Mouse (Mus musculus): Measurements from ENCODE around the gene Gm49369.
"Not testable (repeated sequence)": the region's sequence is repeated elsewhere in the genome, so short reads cannot be mapped to it uniquely, and the experiment has no call there.

The Gm49369 gene

DNA sequence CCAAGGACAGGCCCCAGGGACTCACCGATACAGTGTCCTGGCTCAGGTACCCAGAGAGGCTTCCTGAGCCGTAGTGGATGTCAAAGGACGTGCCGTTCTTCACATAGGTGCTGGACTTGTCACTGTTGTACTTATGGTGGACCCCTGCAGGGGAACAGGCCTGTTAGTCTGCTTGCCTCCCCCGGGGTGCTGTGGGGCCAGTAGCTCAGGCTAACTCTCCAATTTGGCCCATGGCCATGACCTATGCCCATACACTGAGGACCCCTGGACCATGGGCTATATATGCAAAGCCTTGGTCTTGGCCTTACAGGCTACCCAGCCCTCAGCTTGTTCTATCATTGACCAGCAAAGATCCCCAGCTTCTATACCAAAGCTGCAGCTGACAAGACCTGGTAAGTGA is at the start of gene Gm49369:
Gm49369 (minus strand) TSS at position 101 of the 400 bp plus-strand sequence.
- no peak for DNase-seq

DNA sequence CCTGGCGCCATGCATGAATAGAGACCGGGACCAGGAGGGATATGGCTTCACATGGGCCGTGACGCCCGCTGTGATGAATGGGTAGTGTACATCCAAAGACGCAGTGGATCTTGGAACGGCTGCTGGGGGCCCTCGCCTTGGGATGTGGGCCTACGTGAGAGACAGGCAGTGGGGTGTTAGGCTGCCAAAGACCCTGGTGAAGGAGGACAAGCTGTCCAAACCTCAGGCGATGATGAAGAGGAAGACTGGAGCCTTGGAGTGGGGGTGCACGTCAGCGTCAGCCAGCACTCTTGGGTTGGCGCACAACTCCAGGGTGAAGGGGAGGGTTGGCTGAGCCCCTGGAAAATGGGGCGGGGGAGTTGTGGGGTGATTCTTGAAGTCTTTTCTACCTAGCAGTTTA is 48.6 kb upstream of the Gm49369 start:
- DNase-seq = no peak

DNA sequence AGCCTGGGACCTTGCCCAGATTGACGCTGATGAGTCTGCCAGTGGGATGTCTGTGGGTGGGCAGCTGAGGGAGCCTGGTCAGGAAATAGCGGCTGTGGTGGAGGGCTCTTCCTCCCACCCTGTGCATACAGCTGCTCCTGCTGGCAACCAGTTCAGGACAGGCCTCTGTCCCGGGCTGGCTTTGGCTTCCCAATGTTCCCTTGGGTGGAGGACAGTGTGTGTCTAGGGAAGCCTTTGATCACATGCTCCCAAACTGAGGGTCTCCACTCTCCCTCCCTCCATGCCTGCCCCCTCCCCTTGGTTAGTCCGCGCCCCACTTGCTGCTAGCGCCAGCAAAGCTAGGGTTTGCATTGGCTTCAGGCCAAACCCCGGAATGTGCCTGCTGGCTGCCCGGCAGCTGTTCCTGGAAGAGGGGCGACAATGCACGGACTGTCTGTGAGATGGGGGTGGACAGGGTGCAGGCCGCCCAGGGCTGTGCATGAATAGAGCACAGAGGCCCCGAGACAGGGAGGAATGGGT is 47.8 kb upstream of the Gm49369 start:
- DNase-seq = peak; percentile 64 to 74

DNA sequence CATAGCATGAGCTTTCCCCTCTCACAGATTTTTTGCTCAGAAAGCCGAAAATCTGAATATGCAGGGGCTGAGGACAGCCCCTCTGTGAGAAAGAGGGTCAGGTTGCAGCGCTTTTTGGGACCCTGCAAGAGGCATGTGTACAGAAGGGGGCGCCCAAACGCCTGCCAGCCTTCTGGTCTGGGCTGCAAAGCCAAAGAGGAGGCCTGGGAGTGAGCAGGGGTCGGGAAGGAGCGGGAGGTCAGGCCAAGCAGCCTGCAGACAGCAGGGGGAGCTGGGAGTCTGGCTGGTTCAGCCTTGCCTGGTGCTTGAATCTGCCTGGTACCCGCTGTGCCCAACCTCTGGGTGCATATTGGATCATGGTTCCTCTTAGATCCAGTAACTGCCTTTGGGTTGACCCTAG is 45.7 kb upstream of the Gm49369 start:
- peak; percentile 78 to 85 for DNase-seq

DNA sequence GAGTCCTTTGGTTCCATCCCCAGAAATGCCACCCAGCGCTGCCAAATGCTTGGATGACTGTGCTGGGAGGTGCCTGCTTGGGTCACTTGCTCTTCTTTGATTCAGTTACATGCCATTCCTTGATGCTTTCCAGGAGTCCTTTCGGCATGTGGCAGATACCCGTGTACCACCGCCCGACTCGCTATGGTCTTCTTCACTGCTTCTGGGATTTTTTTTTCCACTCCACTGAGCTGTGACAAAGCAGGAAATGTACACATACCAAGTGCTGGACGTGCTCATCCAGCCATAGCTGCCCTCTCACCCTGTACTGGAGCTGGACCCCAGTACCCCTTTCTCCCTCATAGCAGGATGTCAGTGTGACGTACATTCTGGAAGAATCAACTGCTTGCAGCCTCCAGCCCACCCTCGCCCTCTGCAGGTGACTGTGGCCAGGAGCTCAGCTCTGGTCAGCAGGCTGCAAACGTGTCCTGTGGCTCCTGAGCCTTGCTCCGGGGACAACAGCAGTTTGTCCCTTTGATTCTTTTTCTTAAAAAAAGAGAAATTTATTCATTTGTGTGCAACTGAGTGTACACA is 43.3 kb upstream of the Gm49369 start:
- DNase-seq = peak; percentile 75 to 80

DNA sequence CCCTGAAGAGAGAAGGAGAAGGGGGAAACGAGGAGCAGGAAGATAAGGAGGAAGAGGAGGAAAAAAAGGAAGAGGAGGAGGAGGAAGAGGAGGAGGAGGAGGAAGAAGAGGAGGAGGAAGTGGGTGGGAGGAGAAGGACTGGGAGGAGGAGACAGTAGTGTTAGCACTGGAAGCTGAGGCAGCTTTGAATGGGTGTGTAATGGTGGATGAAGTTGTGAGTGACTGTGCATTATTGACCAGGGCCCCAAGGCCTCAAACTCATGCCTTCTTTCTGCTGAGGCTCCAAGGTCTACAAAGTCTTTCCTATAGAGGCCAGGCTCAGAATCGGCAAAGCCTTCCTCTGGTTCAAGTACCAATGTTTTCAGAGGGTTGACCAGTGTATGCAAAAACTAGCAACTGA is 39.4 kb upstream of the Gm49369 start:
- no peak for DNase-seq

DNA sequence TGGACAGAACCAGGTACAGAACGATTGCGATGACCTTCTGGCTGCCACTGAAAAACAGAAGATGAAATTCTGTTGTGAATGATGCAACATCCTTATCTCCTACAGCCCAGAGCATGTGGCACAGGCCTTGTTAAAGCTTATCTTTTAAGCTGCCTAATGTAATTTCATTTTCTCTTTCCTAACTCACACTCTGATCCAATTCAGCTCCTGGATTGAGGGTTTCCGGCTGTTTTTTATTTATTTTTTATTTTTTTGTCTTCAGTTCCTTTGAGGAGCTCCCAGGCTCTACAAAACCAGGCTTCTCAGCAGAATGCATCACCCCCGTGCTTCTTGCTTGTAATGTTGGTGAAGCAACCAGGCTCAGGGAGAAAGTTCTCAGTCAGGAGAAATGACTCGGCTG is 37.4 kb upstream of the Gm49369 start:
- no peak for DNase-seq

DNA sequence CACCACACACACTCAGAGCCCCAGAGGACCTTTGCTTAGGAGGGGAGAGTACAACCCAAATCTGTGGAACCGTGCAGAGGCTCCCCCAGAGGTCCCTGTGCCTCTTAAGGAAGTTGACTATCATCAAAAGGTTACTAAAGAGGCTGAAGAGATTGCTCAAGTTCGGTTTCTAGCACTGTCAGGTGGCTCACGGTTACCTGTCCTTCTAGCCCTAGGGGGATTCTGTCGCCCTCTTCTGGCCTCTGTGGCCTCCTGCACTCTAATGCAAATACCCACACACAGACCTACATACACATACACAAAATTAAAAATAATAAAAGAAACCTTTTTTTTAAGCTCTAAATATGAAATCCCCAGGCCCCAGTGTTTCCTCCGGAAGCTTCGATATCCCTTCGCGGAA is 36.2 kb upstream of the Gm49369 start:
- no peak for DNase-seq

DNA sequence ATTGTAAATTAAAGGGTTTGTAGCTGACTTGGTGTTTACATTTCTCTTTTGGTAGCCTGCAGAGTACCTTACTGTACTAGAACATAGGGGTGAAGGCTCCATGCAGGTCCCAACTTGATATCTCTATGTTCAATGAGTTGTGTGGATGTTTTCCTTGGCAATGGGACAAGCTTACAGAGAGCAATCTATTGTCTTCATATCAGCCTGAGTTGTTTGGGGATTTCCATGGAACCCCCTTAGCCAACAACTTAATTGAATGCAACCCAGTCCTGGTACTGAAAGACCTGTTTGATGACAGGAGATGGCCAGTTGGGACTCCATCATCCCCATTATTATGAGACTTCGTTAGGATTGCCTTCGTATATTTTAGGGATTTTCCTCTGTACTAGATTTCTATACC is 35.6 kb upstream of the Gm49369 start:
- no peak for DNase-seq

DNA sequence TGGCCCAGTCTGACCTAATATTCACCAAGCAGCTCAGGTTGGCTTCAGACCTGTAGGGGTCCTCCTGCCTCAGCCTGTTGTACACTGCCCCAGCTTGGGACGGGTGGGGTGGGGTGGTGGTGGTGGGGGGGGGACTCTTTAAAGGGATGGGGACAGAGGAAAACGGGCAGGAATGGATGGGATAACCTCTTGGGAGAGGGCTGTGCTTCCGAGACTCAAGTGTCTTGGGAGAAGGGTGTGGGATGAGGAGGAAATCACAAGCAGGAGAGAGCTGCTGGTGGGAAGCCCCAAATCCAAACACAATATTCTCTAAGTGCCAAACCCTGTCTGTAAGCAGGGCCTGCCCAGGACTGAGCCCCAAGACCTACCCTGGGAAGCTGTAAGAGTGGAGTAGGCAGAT is 33.8 kb upstream of the Gm49369 start:
- DNase-seq = no peak

DNA sequence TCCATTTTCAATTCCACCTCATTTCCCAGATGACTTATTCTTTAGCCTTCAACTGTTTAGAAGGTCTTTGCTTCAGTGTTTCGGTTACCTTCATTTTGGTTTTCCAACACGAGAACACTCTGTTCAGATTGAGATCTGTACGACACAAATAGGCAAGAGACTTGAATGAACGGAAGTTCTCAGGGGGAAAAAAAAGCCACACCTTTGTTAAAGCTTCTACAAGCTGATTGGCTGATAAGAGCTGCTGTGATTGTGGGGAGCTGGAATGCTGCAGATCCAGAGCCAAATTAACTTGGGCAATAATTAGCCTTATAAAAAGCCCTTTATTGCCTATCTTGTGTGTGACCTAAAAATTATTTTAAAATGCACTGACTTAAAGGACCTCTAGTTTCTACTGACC is 32.8 kb upstream of the Gm49369 start:
- DNase-seq = no peak

DNA sequence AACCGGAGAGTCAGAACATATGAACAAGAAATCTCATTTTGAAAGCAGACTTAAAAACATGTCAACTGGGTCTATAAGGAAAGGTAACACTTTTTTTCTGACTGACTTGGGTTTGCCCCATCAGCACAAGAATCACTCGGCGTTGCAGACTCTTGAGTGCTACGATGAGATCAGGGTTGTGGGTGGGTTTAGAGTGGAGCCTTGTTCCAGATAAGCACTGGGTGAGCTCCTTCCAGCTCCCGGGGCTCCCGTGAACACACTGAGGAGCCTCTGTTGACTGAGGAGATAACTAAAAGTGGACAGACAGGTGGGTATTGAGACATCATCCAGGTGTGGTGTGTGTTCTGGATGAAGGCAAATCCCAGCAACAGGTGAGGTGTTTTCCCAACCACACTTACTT is 30.8 kb upstream of the Gm49369 start:
- no peak for DNase-seq

DNA sequence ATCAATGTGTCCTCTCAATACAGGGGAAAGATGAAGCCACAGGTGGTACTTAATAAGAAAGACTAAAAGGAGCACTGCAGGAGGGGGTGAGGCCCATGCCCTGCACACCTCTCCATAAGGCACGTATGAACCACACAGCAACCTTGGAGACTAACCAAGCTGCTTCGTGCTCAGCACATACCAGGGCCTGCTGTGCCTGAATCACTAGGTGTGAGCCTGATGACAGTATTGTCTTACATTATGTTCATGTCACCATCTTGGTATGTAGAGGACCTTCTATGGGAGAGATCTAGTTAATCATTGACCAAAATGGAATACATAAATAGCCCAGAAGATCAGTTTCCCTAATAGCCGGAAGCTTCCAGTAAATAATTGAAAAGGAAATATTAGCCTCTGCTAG is 27.1 kb upstream of the Gm49369 start:
- no peak for DNase-seq

DNA sequence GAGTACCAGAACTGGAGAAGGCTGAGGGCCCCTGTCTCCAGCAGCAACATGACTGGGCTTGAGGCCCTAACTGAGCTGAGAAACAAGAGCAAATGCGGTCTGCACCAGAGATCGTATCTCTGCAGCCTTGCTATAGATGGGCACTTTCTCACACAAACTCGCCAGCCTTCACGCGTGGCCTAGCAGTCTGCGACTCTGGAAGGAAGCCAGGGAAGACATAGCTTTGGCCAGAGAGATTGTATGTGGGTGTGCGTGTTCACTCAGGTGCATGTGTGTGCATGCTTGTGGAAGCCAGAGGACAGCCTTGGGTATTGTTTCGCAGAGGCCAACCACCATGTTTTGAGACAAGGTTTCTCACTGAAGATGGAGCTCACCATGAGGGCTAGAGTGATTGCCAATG is 26.2 kb upstream of the Gm49369 start:
- no peak for DNase-seq

DNA sequence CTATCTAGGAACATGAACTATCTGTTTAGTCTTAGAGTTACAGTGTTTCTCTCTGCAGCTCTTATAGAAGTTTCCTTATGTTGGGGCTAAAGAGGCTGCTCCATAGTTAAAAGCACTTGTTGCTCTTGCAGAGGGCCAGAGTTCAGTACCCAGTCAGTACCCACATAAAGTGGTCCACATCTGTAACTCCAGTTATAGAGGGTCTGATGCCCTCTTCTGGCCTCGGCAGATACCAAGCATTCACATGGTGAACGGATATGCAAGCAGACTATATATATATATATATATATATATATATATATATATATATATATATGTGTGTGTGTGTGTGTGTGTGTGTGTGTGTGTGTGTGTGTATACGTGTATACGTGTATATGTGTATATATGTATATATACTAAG is 25.5 kb upstream of the Gm49369 start:
- DNase-seq = no peak

DNA sequence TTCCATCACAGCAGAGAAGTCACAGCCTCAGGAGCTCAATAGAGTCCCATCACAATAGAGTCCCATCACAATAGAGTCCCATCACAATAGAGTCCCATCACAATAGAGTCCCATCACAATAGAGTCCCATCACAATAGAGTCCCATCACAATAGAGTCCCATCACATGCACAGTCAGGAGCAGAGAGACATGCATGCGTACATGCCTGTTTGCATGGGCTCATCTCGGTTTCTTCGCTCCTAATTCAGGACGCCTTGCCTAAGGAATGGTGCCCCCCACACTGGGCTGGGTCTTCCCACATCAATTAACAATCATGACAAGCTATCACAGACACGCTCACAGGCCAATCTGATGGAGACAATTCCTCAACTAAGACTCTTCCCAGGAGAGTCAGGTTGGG is 22.7 kb upstream of the Gm49369 start:
- DNase-seq = not testable (repeated sequence)

DNA sequence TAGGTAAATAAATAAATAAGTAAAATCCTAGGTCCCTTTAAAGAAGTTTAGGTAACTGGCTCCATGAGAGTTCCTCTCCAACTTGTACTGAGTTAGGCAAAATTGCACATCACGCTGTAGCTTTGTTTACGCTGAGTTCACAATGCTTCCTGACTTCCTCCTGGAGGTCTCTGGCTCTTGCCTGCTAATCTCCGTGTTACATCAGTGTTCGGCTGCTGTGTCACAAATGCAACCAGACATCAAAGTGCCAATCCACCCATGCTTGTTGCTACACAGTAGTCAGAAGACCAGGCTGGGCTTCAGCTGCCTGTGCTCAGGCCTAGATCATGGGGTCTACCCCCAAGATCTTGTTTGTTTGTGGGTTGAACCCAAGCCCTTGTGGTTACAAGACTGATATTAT is 21.1 kb upstream of the Gm49369 start:
- DNase-seq = no peak

DNA sequence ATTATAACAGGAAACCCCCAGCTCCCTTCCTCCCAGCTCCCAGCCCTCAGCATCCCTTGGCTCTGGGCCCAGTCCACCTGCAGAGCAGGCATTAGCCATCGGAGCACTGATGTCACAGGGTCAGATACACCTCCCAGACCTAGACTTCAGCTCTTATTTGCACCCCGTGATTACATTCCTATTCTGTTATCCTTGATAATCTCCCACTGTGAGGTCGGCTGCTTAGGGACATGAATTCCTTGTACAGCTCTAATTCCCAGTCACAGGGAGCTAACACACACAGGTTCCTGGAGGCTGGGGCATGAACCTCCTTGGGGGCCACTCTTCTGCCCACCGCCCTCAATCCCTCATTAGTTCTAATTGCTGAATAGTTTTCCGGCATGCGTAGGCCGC is 18.3 kb upstream of the Gm49369 start:
- peak; percentile 71 to 80 for DNase-seq

DNA sequence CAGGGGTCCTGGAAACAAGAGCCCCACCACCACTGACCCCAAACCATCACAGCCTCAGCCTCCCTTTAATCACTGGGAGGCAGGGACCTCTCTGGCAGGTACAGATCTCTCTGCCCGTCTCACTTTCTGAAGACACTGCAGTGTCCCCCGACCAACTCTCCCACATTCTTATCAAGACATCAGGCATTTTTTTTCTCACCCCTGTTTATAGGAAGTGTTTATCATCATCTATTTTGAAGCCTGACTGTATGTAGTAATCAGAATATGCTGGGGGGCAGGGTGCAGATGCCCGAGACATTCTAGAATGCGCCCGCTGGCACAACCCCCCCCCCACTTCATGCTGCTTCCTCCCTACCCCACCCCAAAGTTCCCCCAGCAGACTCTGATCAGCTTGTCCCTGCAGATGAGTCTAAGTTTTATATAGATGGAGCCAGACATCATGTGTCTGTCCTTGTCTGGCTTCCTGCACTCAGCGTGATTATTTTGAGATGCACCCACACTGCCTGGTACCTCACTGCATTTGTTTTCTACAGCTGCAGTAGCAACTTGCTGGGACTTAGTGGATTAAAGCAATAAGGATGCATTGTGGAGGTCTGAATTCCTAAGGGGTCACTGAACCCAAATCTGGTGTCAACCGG is 17.8 kb upstream of the Gm49369 start:
- no peak for DNase-seq

DNA sequence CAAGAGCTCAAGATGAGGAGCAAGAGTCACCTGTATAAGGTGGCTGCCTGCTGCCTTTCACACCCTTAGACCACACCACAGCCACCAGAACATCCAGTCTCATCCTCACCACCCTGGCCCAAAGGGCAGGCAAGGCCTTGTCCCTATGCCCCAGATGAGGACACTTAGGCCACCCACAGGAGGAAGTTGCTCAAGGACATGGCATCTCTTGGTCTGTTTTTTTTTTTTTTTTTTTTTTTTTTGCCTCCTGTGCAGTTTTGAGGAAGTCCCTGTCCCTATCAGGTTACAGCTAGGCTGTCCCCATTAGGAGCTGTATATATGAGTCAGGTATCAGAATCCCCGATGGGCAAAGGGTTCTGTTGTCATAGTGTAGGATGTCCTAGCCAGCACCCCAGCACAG is 16.8 kb upstream of the Gm49369 start:
- no peak for DNase-seq

DNA sequence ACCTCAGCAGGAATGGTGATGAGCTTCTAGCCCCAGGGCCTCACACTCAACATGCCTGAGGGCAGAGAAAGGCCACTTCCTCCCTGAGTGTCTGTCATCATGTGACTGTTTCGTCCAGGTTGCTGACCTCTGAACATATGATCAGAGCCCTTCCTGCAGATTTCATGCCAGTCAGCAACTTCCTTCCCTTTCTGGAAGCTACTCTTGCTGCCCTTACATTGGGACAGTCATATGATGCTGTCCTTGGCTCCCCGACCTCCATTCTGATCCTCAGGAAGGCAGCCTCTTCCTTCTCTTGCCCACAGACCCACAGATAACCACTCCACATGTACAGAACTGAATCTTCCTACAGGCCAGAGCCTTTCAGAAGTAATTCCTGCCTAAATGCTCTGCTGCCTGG is 15.6 kb upstream of the Gm49369 start:
- peak; percentile 37 to 45 for DNase-seq

DNA sequence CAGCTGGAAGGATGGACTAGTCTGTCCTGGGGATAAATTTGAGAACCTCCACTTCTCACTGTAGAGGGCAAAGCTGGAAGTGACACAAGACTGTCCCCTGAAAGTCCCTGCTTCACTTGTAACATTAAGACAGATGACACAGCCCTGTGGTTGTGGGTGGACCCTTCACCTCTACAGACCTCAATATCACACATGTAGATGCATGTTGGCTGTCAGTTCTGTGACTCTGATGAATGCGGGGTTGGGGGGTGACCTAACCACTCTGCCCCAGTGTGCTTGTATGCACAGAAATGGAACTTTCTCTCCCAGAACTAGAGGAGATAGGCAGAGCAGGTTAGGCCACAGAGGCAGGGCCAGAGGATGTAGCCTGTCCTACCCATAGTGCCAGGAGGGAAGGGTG is 14.1 kb upstream of the Gm49369 start:
- DNase-seq = no peak

DNA sequence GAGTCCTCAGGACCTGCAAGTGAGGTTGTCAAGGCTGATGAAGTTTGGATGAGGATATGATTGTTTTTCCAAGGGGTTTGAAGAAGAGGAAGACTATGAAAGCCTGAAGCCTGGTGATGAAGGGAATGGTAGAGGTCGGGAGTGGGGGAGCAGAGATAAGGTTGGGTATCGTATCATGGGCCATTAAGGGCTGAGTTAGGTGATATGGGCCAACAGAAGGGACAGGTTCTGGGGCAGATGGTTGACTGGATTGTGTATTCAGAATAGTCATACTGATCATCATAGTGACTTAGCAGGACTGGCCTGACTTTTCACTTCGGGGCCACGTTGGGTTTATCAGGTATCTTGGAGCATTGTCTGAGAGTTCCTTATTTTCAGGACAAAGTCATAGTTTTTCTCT is 13.0 kb upstream of the Gm49369 start:
- no peak for DNase-seq

DNA sequence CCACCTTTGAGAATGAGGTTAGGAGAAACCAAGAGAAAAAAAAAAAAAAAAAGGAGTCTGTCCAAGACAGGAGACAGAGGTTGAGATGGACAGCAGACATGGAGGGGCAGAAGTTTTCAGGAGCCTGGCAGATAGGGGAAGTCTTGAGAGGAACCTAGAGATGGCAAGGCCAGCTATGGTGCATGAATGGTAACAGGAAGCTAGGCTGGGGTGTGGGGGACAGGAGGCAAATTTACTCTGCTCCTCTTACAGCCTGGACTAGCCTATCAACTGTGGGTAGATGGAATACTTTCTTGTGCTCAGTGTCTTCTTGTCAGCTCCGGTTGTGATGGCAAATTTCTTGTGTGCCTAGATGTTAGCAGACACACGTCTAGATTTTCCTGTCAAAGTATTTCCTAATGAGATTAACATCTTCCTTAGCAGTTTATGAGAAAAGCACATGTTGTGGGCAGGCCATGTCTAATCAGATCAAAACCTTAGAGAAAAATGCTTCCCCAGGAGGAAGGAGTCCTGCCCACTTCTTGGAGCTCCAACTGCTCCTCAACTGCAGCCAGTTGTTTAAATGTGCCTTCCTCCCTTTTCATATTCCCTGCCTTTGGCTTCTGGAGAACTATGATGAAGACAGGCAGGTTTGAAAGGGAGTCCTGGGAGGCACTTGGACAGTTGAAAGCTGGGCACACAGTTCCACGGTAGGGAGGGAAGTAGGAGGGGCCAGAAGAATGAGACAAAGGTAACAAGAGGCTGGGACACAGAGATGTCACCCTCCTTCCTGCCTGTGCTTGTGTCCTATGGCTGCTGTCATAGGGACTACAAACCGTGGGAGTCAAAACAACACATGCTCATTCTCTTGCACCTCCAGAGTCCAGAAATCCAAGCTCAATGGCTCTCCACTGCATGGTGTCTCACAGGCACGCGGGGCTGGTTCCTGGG is 12.1 kb upstream of the Gm49369 start:
- no peak for DNase-seq
